ENCODE assay signal across 18 mouse cellular contexts in the genomic region with DNA sequence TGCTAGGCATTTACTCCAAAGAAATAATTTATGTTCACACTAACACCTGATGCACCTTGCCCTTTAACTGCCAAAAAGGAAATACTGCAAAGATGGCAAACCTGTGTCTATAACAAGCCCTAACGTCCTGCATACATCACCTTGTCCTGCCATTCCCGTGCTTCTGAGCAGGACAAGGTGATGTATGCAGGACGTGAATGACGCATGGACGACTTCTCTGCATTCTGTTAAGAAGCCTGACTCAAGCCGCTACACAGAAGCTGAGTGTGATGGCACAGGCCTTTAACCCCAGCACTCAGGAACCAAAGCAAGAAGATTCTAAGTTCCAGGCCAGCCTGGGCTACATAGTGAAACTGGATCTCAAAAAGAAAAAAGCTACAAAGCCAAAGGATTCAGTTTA. TPM values are rescaled to one million over a fixed set of nuclear protein-coding genes. Genes with fewer than 3 reads are reported as not detected.
DNase-seq lines count a peak whose midpoint lies in the region; ATAC-seq and TF ChIP-seq lines count a peak whose summit lies in the region.
"Had no signal": no experiment of that assay in that cellular context is flagged by ENCODE, and none has a peak within 500 bp of the region (broad histone marks: within the 10 kb centered on the region; RNA-seq: fewer than 3 reads in every experiment).

No protein-coding gene starts in this region.

- TF ChIP-seq CTCF in CH12.LX (conservative IDR thresholded peaks at IDR 0.05 in 1 of 2, IDR thresholded peaks at IDR 0.05 in 1 of 2; ENCODE audit: low read depth in 2 of 2, low read length in 2 of 2), result no peak

- H3K4me1 ChIP-seq in midbrain, embryonic 11.5 days (ENCODE audit: control insufficient read depth, insufficient read depth, low read length), result peaks cover 4% of the 10 kb centered on the region
- H3K4me1 ChIP-seq in midbrain, embryonic 13.5 days (replicated peaks), result peaks cover 14% of the 10 kb centered on the region
- H3K4me1 ChIP-seq in CH12.LX (ENCODE audit: control insufficient read depth in 1 of 2, insufficient read depth in 2 of 2), result peaks cover 10 to 24% of the 10 kb centered on the region in 2 experiments
- H3K4me1 ChIP-seq in liver, embryonic 13.5 days (replicated peaks), result peaks cover 32% of the 10 kb centered on the region
- H3K4me1 ChIP-seq in heart, embryonic 10.5 days, result no peaks in the 10 kb centered on the region; the same call in 1 of the 2 replicates
- H3K4me1 ChIP-seq in hindbrain, embryonic 10.5 days (replicated peaks), result peaks cover 13% of the 10 kb centered on the region; the same call in 1 of the 2 replicates

- in situ Hi-C loops in CH12.LX (cut with MboI; ENCODE audit: low pct_ligation_motif_present, low pct_unique_long_range_greater_than_20kb, low sequenced_read_pairs), result loop anchor here (10.0 kb wide), 1 partner anchor 184 kb away; no protein-coding TSS in a partner anchor

- H3K27ac ChIP-seq in midbrain, embryonic 11.5 days (ENCODE audit: low read depth, low read length), result no peak overlapping the region
- H3K27ac ChIP-seq in midbrain, embryonic 13.5 days, result no peak overlapping the region
- H3K27ac ChIP-seq in CH12.LX (ENCODE audit: insufficient read depth, low read depth), result no peak overlapping the region
- 0 out of 2 replicates have a peak overlapping the region, but pooled peaks have one; percentile 63 for H3K27ac ChIP-seq in liver, embryonic 13.5 days
- H3K27ac ChIP-seq in heart, embryonic 10.5 days, result no peak overlapping the region
- no peak overlapping the region for H3K27ac ChIP-seq in hindbrain, embryonic 10.5 days
- H3K27ac ChIP-seq: embryonic facial prominence, embryonic 10.5 days; hindbrain, embryonic 12.5 days; macrophage; midbrain, embryonic 15.5 days; neural tube, embryonic 15.5 days had no signal

- H3K4me3 ChIP-seq in midbrain, embryonic 11.5 days (ENCODE audit: low read depth, low read length), result no peak overlapping the region
- H3K4me3 ChIP-seq in midbrain, embryonic 13.5 days (replicated peaks), result no peak overlapping the region
- peak overlapping the region; percentile 63 to 91 (median 86) for H3K4me3 ChIP-seq in CH12.LX (replicated peaks in 1 of 3; ENCODE audit: low read depth in 2 of 3, low read length in 2 of 3, poor library complexity in 1 of 3)
- peak overlapping the region; percentile 40 for H3K4me3 ChIP-seq in liver, embryonic 13.5 days (replicated peaks)
- H3K4me3 ChIP-seq in heart, embryonic 10.5 days, result no peak overlapping the region
- H3K4me3 ChIP-seq in hindbrain, embryonic 10.5 days, result no peak overlapping the region
- H3K4me3 ChIP-seq: hindbrain, embryonic 12.5 days; midbrain, embryonic 15.5 days; neural tube, embryonic 15.5 days had no signal

- peak; percentile 79 for DNase-seq in midbrain, embryonic 11.5 days (ENCODE audit: low spot score, missing footprints)
- DNase-seq in CH12.LX (ENCODE audit: extremely low read depth), result peak; percentile 76
- DNase-seq in liver, embryonic 13.5 days, result no peak
- DNase-seq in heart, embryonic 10.5 days (ENCODE audit: low spot score), result no peak
- DNase-seq in hindbrain, embryonic 10.5 days (ENCODE audit: low spot score), result no peak
- DNase-seq: adrenal gland, adult 8-10 months; gastrocnemius, postnatal 10 days; right cerebral cortex, postnatal 14 days; spleen, adult 18-20 months; thymus, adult 18-20 months had no signal

- no peak for TF ChIP-seq RAD21 in CH12.LX (IDR thresholded peaks at IDR 0.05; ENCODE audit: low read depth, low read length)

- no peak for TF ChIP-seq EP300 in CH12.LX (IDR thresholded peaks at IDR 0.05; ENCODE audit: low read length)

- no peaks in the 10 kb centered on the region for H3K36me3 ChIP-seq in midbrain, embryonic 11.5 days (ENCODE audit: control insufficient read depth, insufficient read depth, low read length)
- H3K36me3 ChIP-seq in midbrain, embryonic 13.5 days, result no peaks in the 10 kb centered on the region
- H3K36me3 ChIP-seq in CH12.LX (replicated peaks in 1 of 2; ENCODE audit: control insufficient read depth in 1 of 2, insufficient read depth in 1 of 2, low read length in 1 of 2), result peaks cover 0 to 3% of the 10 kb centered on the region in 2 experiments
- no peaks in the 10 kb centered on the region for H3K36me3 ChIP-seq in liver, embryonic 13.5 days
- H3K36me3 ChIP-seq in heart, embryonic 10.5 days, result no peaks in the 10 kb centered on the region
- H3K36me3 ChIP-seq in hindbrain, embryonic 10.5 days, result no peaks in the 10 kb centered on the region
- H3K36me3 ChIP-seq: embryonic facial prominence, embryonic 10.5 days; hindbrain, embryonic 12.5 days; midbrain, embryonic 15.5 days; neural tube, embryonic 15.5 days had no signal

- dilution Hi-C loops in CH12.LX (cut with MboI; ENCODE audit: extremely low pct_ligation_motif_present, extremely low pct_unique_long_range_greater_than_20kb, low sequenced_read_pairs), result no loop called here

- no peak for ATAC-seq in midbrain, embryonic 11.5 days (ENCODE audit: low FRiP score)
- ATAC-seq in midbrain, embryonic 13.5 days, result no peak
- ATAC-seq in liver, embryonic 13.5 days (ENCODE audit: low read depth), result no peak
- no peak for ATAC-seq in megakaryocyte-erythroid progenitor cell, adult 5-6 weeks (replicated peaks; ENCODE audit: low FRiP score, low TSS enrichment, poor library complexity, severe bottlenecking)
- ATAC-seq: forebrain, embryonic 14.5 days; midbrain, embryonic 15.5 days had no signal

- peaks cover 5% of the 10 kb centered on the region; the same call in 1 of the 2 replicates for H3K27me3 ChIP-seq in midbrain, embryonic 11.5 days (ENCODE audit: control insufficient read depth, insufficient read depth, low read length)
- H3K27me3 ChIP-seq in midbrain, embryonic 13.5 days, result peaks cover 15% of the 10 kb centered on the region
- peaks cover 3% of the 10 kb centered on the region for H3K27me3 ChIP-seq in CH12.LX (replicated peaks)
- H3K27me3 ChIP-seq in liver, embryonic 13.5 days, result no peaks in the 10 kb centered on the region
- peaks cover 8% of the 10 kb centered on the region for H3K27me3 ChIP-seq in heart, embryonic 10.5 days (ENCODE audit: insufficient read depth, poor library complexity, severe bottlenecking)
- H3K27me3 ChIP-seq in hindbrain, embryonic 10.5 days (ENCODE audit: insufficient read depth, poor library complexity, severe bottlenecking), result peaks cover 26% of the 10 kb centered on the region

- no peak for TF ChIP-seq POLR2A in CH12.LX (IDR thresholded peaks at IDR 0.05; ENCODE audit: low read depth, low read length)

- peaks cover 53% of the 10 kb centered on the region for H3K79me2 ChIP-seq in CH12.LX (replicated peaks; ENCODE audit: control insufficient read depth, extremely low read depth, insufficient read depth, poor library complexity, severe bottlenecking)

- 79% methylated on average over 6 of the region's 6 CpGs for WGBS in midbrain, embryonic 11.5 days
- 73% methylated on average over 6 of the region's 6 CpGs for WGBS in midbrain, embryonic 13.5 days
- 57% methylated on average over 6 of the region's 6 CpGs for WGBS in liver, embryonic 13.5 days (ENCODE audit: insufficient replicate concordance)
- WGBS in heart, embryonic 10.5 days, result 70% methylated on average over 6 of the region's 6 CpGs
- WGBS in hindbrain, embryonic 10.5 days, result 83% methylated on average over 6 of the region's 6 CpGs

- H3K4me2 ChIP-seq in midbrain, embryonic 11.5 days, result no peak overlapping the region
- no peak overlapping the region for H3K4me2 ChIP-seq in midbrain, embryonic 13.5 days (replicated peaks)
- peak overlapping the region; percentile 96 for H3K4me2 ChIP-seq in CH12.LX (ENCODE audit: insufficient read depth, low read depth, poor library complexity, severe bottlenecking)
- peak overlapping the region; percentile 63 for H3K4me2 ChIP-seq in liver, embryonic 13.5 days
- H3K4me2 ChIP-seq: hindbrain, embryonic 12.5 days; midbrain, embryonic 15.5 days had no signal

- no peak overlapping the region for H3K9ac ChIP-seq in midbrain, embryonic 11.5 days (ENCODE audit: low read length)
- no peak overlapping the region for H3K9ac ChIP-seq in midbrain, embryonic 13.5 days (replicated peaks)
- H3K9ac ChIP-seq in CH12.LX (ENCODE audit: insufficient read depth, low read depth), result peak overlapping the region; percentile 69
- peak overlapping the region; percentile 34 for H3K9ac ChIP-seq in liver, embryonic 13.5 days
- H3K9ac ChIP-seq: hindbrain, embryonic 12.5 days; midbrain, embryonic 15.5 days; neural tube, embryonic 15.5 days had no signal

- no peaks in the 10 kb centered on the region for H3K9me3 ChIP-seq in midbrain, embryonic 11.5 days (ENCODE audit: control insufficient read depth, low read length)
- H3K9me3 ChIP-seq in midbrain, embryonic 13.5 days, result no peaks in the 10 kb centered on the region
- H3K9me3 ChIP-seq in CH12.LX (replicated peaks; ENCODE audit: low read length), result no peaks in the 10 kb centered on the region
- no peaks in the 10 kb centered on the region for H3K9me3 ChIP-seq in liver, embryonic 13.5 days (replicated peaks)
- H3K9me3 ChIP-seq in heart, embryonic 10.5 days, result no peaks in the 10 kb centered on the region
- H3K9me3 ChIP-seq in hindbrain, embryonic 10.5 days, result no peaks in the 10 kb centered on the region
- H3K9me3 ChIP-seq: embryonic facial prominence, embryonic 10.5 days; hindbrain, embryonic 12.5 days; midbrain, embryonic 15.5 days; neural tube, embryonic 15.5 days had no signal

TF ChIP-seq in CH12.LX, 34 proteins besides CTCF, POLR2A, EP300 and RAD21 (continues in another document):
- TF ChIP-seq MAX (IDR thresholded peaks at IDR 0.05; ENCODE audit: low read length) (no peak), NELFE (IDR thresholded peaks at IDR 0.05; ENCODE audit: low read depth, low read length) (no peak), ELF1 (IDR thresholded peaks at IDR 0.05; ENCODE audit: low read depth, low read length) (no peak), MXI1 (IDR thresholded peaks at IDR 0.05; ENCODE audit: low read depth, low read length) (peak; percentile 59; the same call in 1 of the 2 replicates), GABPA (IDR thresholded peaks at IDR 0.05; ENCODE audit: insufficient replicate concordance, low read depth, low read length) (no peak), IRF4 (IDR thresholded peaks at IDR 0.05; ENCODE audit: low read depth, low read length) (no peak), ZKSCAN1 (IDR thresholded peaks at IDR 0.05; ENCODE audit: borderline replicate concordance, low read depth, low read length) (no peak), MAZ (IDR thresholded peaks at IDR 0.05; ENCODE audit: low read depth, low read length) (no peak)

RNA-seq across cellular contexts. Expression of gene Vps13a, which starts 2.2 kb away (rescaled TPM):
- 12.4 and 13.4 TPM in 2 replicates for polyA plus RNA-seq in midbrain, embryonic 11.5 days (2014; fragmentation: Nextera tagmentation; extraction: Ambion mirVana)
- polyA plus RNA-seq in midbrain, embryonic 13.5 days (2015; fragmentation: Nextera tagmentation; extraction: Ambion mirVana), result 8.9 and 9.2 TPM in 2 replicates
- total RNA-seq in CH12.LX (2012; rRNA removed) (27.8 and 35.9 TPM in 2 replicates), CH12.LX (2014; rRNA removed) (32.5 and 33.5 TPM in 2 replicates)
- 31.9 and 36.7 TPM in 2 replicates for polyA plus RNA-seq in CH12.LX (2012; ENCODE audit: insufficient read length, low read depth)
- 7.6 and 7.9 TPM in 2 replicates for polyA plus RNA-seq in liver, embryonic 13.5 days (2015; fragmentation: Nextera tagmentation; extraction: Ambion mirVana)
- 61.4 and 74.7 TPM in 2 replicates for total RNA-seq in megakaryocyte-erythroid progenitor cell, adult 5-6 weeks (2014; fragmentation: Nextera tagmentation)
- 80.3 and 100 TPM in 2 replicates for total RNA-seq in megakaryocyte-erythroid progenitor cell, adult 5-6 weeks (2017)
- polyA plus RNA-seq in heart, embryonic 10.5 days (2016; fragmentation: Nextera tagmentation; extraction: Ambion mirVana), result 7.4 and 8.2 TPM in 2 replicates
- 7.5 and 9.6 TPM in 2 replicates for polyA plus RNA-seq in hindbrain, embryonic 10.5 days (2016; fragmentation: Nextera tagmentation; extraction: Ambion mirVana)

Comparison
In these comparisons a context has a peak if more than half of its experiments do, and no peak if none do; other contexts are left out.
1. DNase-seq: peak in midbrain, embryonic 11.5 days (single experiment) and CH12.LX (single experiment); none in liver, embryonic 13.5 days (single experiment), heart, embryonic 10.5 days (single experiment) and hindbrain, embryonic 10.5 days (single experiment).
2. H3K4me2 ChIP-seq: peak in CH12.LX (single experiment) and liver, embryonic 13.5 days (single experiment); none in midbrain, embryonic 11.5 days (single experiment) and midbrain, embryonic 13.5 days (single experiment).
3. H3K4me3 ChIP-seq: peak in CH12.LX (3 of 3) and liver, embryonic 13.5 days (single experiment); none in midbrain, embryonic 11.5 days (single experiment), midbrain, embryonic 13.5 days (single experiment), heart, embryonic 10.5 days (single experiment) and hindbrain, embryonic 10.5 days (single experiment).
4. H3K9ac ChIP-seq: peak in CH12.LX (single experiment) and liver, embryonic 13.5 days (single experiment); none in midbrain, embryonic 11.5 days (single experiment) and midbrain, embryonic 13.5 days (single experiment).